Mouse (Mus musculus) bone marrow, adult 2 months (tissue): ENCODE results near the gene Cgref1. TPM values are rescaled to one million over a fixed set of nuclear protein-coding genes. Genes with fewer than 3 reads are reported as not detected.
A peak's percentile ranks its signal among the peaks of the same experiment; 100 is the strongest.

Source experiments
- H3K27ac ChIP-seq: fragments of 200-500 bp; 2 replicates; pipeline ENCODE4 v1.5.1; 2012; ENCODE audit warnings: low read depth, mild to moderate bottlenecking, control low read depth, inconsistent platforms, low read length; ENCODE audit not compliant: control insufficient read depth, poor library complexity, insufficient read depth
- H3K4me1 ChIP-seq: fragments of 200-500 bp; 2 replicates; pipeline ENCODE4 v1.6.1; 2011; ENCODE audit warnings: low read length; ENCODE audit not compliant: control insufficient read depth, insufficient read depth
- H3K4me3 ChIP-seq: fragments of 200-500 bp; replicated peaks from 2 replicates; pipeline ENCODE3; 2011; ENCODE audit warnings: mild to moderate bottlenecking, low read depth, low read length, control low read depth; ENCODE audit not compliant: control insufficient read depth
- CTCF ChIP-seq: fragments of 200-500 bp; IDR thresholded peaks from 2 replicates; pipeline ENCODE4 v1.5.1; 2011; ENCODE audit warnings: low read length, control low read depth; ENCODE audit not compliant: control insufficient read depth, insufficient read depth
- POLR2A ChIP-seq: fragments of 200-500 bp; IDR thresholded peaks from 2 replicates; pipeline ENCODE4 v1.6.1; 2011; ENCODE audit warnings: low read depth, mild to moderate bottlenecking, control low read depth, low read length, borderline replicate concordance; ENCODE audit not compliant: control insufficient read depth
- WGBS: fragments of 180-500 bp; shearing (Covaris S2); methylation state at CpG from one replicate; pipeline ENCODE4 v1.1.7; 2018; 5-methylcytosine and 5-hydroxymethylcytosine counted together
- polyA plus RNA-seq: library from polyadenylated mRNA; stranded (reverse); fragments of >200 nt; gene quantifications from 2 replicates; pipeline ENCODE4 v1.2.4, GENCODE M21; 2011; ENCODE audit warnings: low replicate concordance; ENCODE audit not compliant: missing spikeins, insufficient read depth, insufficient read length

The Cgref1 gene
- polyA plus RNA-seq, 1 experiment: 1.0 TPM

DNA sequence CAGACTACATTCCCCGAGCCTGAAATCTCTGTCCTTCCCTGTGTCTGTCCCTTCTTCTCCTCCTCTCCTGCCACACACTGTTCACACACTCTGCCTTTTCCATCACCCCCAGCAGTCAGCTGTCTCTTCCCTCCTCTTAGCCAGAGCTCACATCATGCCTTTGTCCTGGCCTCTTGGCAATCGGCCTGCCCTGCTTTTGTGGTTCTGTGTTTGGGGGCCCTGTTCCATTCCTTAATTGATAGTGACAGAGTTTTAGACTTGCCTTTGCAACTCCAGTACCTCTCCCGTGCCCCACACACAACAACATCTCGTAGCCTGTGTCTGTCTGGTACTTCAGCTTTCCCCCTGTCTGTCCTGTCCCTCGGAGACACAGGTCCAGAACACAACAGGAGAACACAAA, 33.2 kb downstream of the Cgref1 start:
- WGBS: 61% methylated on average over 5 of the region's 5 CpGs
- no peak overlapping the region for H3K4me3 ChIP-seq
- peaks cover 5% of the 10 kb centered on the region for H3K4me1 ChIP-seq
- no peak for TF ChIP-seq CTCF
- TF ChIP-seq POLR2A: no peak
- no peak overlapping the region for H3K27ac ChIP-seq

DNA sequence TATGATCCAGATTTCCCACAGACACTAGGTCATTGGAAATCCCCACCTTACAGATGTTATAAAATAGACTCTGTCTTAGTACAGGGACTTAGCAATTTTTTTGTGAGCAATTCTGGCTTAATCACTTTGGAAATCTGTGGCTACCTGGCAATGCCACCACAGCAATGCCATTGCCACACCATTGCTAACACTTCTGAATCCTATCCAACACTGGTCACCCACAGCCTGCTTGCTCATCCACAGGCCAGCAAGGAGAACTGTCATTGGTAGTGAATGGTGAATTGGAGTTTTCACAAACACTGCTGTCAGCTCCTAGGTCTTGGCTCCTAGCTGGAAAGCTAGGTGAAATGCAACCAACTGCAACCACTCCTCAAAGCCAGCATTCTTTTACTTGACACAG, 34.9 kb downstream of the Cgref1 start:
- Histone ChIP-seq H3K27ac (no peak overlapping the region), H3K4me3 (no peak overlapping the region), H3K4me1 (peaks cover 3% of the 10 kb centered on the region)
- TF ChIP-seq CTCF: no peak

DNA sequence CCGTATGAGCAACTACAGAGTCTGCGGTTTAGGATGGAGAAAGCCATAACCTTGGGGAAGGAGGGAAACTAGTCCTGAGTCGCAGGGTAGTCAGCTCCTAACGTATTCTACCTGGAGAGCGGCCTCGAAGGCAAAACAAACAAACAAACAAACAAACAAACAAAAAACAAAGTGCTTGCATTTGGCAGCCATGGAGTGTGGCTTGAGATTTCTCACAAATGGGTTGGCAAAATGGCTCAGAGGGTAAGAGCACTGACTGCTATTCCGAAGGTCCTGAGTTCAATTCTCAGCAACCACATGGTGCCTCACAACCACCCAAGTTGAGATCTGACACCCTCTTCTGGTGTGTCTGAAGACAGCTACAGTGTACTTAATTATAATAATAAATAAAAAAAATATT, 35.5 kb downstream of the Cgref1 start:
- no peak overlapping the region for H3K27ac ChIP-seq
- WGBS: 91% methylated on average over 7 of the region's 7 CpGs
- H3K4me1 ChIP-seq: peaks cover 1% of the 10 kb centered on the region; the same call in 1 of the 2 replicates
- H3K4me3 ChIP-seq: no peak overlapping the region
- TF ChIP-seq POLR2A: no peak
- no peak for TF ChIP-seq CTCF

DNA sequence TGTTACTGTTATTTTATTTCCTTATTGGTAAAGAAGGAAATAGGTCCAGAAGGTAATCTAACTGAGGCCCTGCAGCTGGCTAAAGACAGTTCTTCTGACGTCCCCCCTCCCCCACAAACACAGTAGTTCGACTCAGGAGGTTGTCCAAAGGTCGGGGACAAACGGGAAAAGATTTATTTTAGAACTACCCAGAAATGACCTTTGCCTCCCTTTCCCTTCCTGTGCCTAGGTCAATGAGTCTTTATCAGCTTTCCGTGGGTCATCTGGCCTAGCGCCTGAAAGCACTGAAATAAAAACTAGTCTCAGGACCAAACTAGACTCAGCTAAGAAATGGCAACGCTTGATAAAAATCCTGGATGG, 36.1 kb downstream of the Cgref1 start:
- 67% methylated on average over 7 of the region's 7 CpGs for WGBS
- no peak overlapping the region for H3K27ac ChIP-seq
- H3K4me1 ChIP-seq: peaks cover 1% of the 10 kb centered on the region; the same call in 1 of the 2 replicates
- no peak overlapping the region for H3K4me3 ChIP-seq
- TF ChIP-seq POLR2A: no peak
- TF ChIP-seq CTCF: no peak

DNA sequence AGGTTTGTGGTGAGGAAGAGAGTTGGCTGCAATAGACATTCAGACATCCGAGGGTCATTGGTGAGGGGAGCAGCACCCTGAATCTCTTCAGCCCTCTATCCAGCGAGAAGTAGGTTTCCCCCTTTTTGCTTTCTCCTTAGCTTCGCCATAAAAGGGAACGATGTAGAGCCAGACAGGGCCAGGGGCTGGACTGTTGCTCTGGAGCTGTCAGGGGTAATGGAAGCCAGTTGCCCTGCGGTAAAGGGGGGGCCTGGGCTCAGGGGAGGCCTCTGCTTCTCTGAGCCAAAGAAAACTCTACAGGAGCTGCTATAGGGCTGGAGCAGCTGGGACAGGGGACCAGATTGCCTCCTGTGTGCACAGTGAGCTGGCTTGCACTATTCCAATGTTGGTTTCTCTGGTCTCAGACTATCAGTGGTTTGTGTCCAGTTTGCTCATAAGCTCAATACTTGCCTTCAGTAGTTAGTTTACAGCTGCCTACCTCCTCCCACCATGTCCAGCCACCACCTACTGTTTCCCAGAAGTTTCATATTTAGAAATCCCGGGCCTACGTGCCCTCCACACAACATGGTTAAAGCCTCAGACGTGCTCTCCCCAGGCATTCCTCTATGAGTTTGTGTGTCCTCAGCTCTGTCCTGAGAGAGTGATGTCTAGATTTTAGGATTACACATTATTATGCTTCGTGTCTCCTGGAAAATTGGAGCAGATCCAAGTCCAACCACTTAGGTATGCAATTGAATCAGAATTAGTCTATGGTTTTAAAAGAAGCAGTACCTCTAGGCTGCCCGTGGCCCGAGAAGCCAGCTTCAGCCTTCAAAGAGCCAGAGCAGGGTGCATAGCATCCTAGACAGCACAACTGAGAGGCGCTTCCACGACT, 36.7 kb downstream of the Cgref1 start:
- WGBS: 54% methylated on average over 13 of the region's 13 CpGs
- no peak overlapping the region; the same call in 1 of the 2 replicates for H3K27ac ChIP-seq
- peaks cover 1% of the 10 kb centered on the region; the same call in 1 of the 2 replicates for H3K4me1 ChIP-seq
- H3K4me3 ChIP-seq: peak overlapping the region; percentile 73
- TF ChIP-seq POLR2A (no peak), CTCF (no peak)

DNA sequence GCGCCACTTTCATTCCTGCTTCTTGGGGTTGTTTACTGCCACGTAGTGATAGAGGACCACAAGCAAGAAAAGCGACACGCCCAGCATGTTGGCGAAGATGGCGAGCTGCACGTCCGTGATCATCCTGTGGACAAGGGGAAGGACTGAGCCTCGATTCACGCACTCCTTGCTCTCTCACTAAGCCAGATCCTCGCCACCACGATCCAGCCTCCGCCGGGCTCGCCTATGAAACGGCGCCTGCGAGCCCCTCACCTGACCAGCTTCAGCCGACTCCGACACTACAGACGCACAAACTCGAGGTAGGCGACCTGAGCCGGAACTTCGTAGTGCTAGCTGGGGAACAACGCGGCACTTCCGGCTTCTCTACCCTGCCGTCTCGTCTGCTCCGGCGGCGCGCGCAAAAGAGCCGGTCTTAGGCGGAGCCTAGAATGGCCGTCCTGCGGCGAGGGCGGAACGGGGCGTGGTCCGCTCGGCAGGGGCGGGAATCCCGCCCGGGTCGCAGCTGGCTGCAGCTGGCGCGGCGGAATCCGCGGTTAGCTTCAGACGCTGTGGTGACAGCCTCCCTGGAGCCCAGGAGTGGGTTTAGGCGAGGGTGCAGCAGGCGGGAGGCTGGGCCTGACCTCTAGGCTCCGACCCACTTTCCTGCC, 37.9 kb downstream of the Cgref1 start, which contains the start of gene Ost4:
Gene Ost4, minus strand, starts transcription at position 376 of the 647 bp plus-strand sequence.
- under 1% methylated on average over 58 of the region's 58 CpGs for WGBS
- Histone ChIP-seq H3K27ac (peak within 1 kb of the TSS; percentile 83), H3K4me3 (peak within 1 kb of the TSS; percentile 85), H3K4me1 (peaks cover 1% of the 10 kb centered on the region; the same call in 1 of the 2 replicates)
- TF ChIP-seq POLR2A (peak; percentile 77; the same call in 1 of the 2 replicates), CTCF (no peak)

DNA sequence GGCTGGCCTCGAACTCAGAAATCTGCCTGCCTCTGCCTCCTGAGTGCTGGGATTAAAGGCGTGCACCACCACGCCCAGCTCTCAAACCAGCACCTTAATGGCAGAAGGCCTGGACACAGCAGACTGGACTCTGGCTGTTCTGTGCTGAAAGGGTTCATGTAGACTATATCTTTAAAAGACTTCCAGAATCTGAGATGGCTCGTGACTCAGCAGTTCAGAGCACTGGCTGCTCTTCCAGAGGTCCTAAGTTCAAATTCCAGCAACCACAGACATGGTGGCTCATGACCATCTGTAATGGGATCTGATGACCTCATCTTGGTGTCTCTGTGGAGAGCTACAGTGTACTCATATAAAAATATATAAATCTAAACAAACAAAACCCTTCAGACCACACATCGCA, 43.5 kb downstream of the Cgref1 start:
- WGBS: 86% methylated on average over 5 of the region's 5 CpGs
- H3K27ac ChIP-seq: no peak overlapping the region
- no peak overlapping the region for H3K4me3 ChIP-seq
- H3K4me1 ChIP-seq: peaks cover 1% of the 10 kb centered on the region; the same call in 1 of the 2 replicates
- no peak for TF ChIP-seq CTCF
- TF ChIP-seq POLR2A: no peak

DNA sequence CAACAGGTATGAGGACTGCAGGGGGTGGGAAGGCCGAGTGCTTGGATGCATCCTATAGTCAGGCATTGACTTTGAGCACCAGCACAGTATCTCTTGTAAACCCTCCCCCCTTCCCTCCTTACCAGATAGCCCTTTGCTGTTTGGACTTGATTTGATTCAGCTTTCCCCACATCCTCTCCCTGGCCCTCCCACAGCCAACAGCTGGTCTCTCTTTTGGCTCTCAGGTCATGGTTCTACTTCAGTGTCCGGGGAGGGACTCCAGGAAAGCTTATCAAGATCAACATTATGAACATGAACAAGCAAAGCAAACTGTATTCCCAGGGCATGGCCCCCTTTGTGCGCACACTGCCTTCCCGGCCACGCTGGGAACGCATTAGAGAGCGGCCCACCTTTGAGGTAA, 55.0 kb downstream of the Cgref1 start:
- Histone ChIP-seq H3K4me1 (no peaks in the 10 kb centered on the region; the same call in 1 of the 2 replicates), H3K27ac (no peak overlapping the region), H3K4me3 (no peak overlapping the region)
- 81% methylated on average over 7 of the region's 7 CpGs for WGBS
- TF ChIP-seq POLR2A (no peak), CTCF (no peak)

DNA sequence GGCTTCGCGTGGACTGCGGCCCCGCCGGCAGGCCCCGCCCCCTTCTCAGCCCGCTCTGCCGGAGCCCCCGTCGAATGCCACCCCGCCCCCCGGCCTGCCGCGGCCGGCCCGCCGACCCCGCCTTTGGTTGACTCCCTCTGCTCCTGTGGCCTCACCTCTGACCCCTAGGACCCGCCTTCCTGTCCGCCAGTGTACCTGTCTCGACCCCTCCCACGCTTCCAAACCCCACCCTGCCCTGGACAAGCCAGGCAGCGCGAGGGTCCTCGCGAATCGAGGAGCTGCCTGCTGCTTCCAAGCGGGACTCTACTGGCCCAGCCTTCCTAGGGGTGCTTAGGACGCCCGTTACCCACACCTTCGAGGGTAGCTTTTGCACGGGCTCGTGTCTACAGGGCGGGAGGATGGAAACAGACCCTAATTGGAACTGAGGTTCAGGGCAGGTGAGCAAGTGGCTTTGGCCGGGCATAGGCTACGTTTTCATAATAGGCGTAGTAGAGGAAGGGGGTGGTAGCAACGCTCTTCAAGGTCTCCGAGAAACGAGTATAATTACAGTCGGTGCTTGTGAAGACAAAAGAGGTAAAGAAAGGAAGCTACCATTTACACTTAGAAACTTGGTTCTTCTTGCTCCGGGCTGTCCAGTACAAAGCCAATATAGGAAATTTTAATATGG, 56.2 kb downstream of the Cgref1 start:
- Histone ChIP-seq H3K4me1 (no peaks in the 10 kb centered on the region; the same call in 1 of the 2 replicates), H3K27ac (peak overlapping the region; percentile 71; the same call in 1 of the 2 replicates), H3K4me3 (peak overlapping the region; percentile 93)
- TF ChIP-seq POLR2A: no peak
- WGBS: under 1% methylated on average over 40 of the region's 42 CpGs
